Mouse (Mus musculus): ENCODE data around the gene Gm17606. TPM values are rescaled to one million over a fixed set of nuclear protein-coding genes. Genes with fewer than 3 reads are reported as not detected.

Gene Gm17606
- polyA plus RNA-seq, 1 experiment from 2014 or later, result not detected

- no peaks in the 10 kb centered on the region for H3K9me3 ChIP-seq (replicated peaks; ENCODE audit: control insufficient read depth, low read length)
- H3K4me3 ChIP-seq (ENCODE audit: low read length), result peak overlapping the region; percentile 87
- H3K36me3 ChIP-seq (ENCODE audit: control insufficient read depth, insufficient read depth), result peaks cover 22% of the 10 kb centered on the region
- peak overlapping the region; percentile 86 for H3K9ac ChIP-seq (ENCODE audit: low read length)
- ATAC-seq (replicated peaks; ENCODE audit: extremely low read depth, insufficient read depth, low FRiP score), result peak; percentile 30
- no peaks in the 10 kb centered on the region for H3K27me3 ChIP-seq (ENCODE audit: control insufficient read depth, insufficient read depth, low read length)
- H3K4me2 ChIP-seq (ENCODE audit: low read depth, low read length), result peak overlapping the region; percentile 90
- peak overlapping the region; percentile 68 for H3K27ac ChIP-seq (ENCODE audit: low read length)
- peaks cover 7% of the 10 kb centered on the region for H3K4me1 ChIP-seq (ENCODE audit: control insufficient read depth, insufficient read depth, low read length)
- 2% methylated on average over 38 of the region's 38 CpGs for WGBS
Measured at GRCm38 (mm10) chr14:54617152-54617896, 23.4 kb upstream of the Gm17606 start.

GRCm38 (mm10) chr14:54617897-54618365 lies 22.8 kb upstream of the Gm17606 start, which contains the start of gene Psmb5:
Psmb5 (minus strand) TSS chr14:54618022.
- Histone ChIP-seq H3K4me3 (ENCODE audit: low read length) (peak within 1 kb of the TSS; percentile 87), H3K27ac (ENCODE audit: low read length) (peak within 1 kb of the TSS; percentile 68), H3K4me2 (ENCODE audit: low read depth, low read length) (peak within 1 kb of the TSS; percentile 90), H3K9me3 (replicated peaks; ENCODE audit: control insufficient read depth, low read length) (no peaks in the 10 kb centered on the region), H3K4me1 (ENCODE audit: control insufficient read depth, insufficient read depth, low read length) (peaks cover 7% of the 10 kb centered on the region), H3K36me3 (ENCODE audit: control insufficient read depth, insufficient read depth) (peaks cover 17% of the 10 kb centered on the region), H3K27me3 (ENCODE audit: control insufficient read depth, insufficient read depth, low read length) (no peaks in the 10 kb centered on the region), H3K9ac (ENCODE audit: low read length) (peak within 1 kb of the TSS; percentile 86)
- peak; percentile 81 for ATAC-seq (replicated peaks; ENCODE audit: extremely low read depth, insufficient read depth, low FRiP score)
- under 1% methylated on average over 25 of the region's 25 CpGs for WGBS

GRCm38 (mm10) chr14:54621133-54621532 lies 19.6 kb upstream of the Gm17606 start, which contains the start of gene Psmb11:
Psmb11 (plus strand) TSS chr14:54621433.
- no peak within 1 kb of the TSS for H3K4me2 ChIP-seq (ENCODE audit: low read depth, low read length)
- H3K9ac ChIP-seq (ENCODE audit: low read length), result no peak within 1 kb of the TSS
- H3K4me1 ChIP-seq (ENCODE audit: control insufficient read depth, insufficient read depth, low read length), result peaks cover 7% of the 10 kb centered on the region
- no peak for ATAC-seq (replicated peaks; ENCODE audit: extremely low read depth, insufficient read depth, low FRiP score)
- H3K9me3 ChIP-seq (replicated peaks; ENCODE audit: control insufficient read depth, low read length), result no peaks in the 10 kb centered on the region
- H3K27me3 ChIP-seq (ENCODE audit: control insufficient read depth, insufficient read depth, low read length), result no peaks in the 10 kb centered on the region
- H3K4me3 ChIP-seq (ENCODE audit: low read length), result no peak within 1 kb of the TSS
- WGBS, result 76% methylated on average over 1 of the region's 1 CpGs
- H3K36me3 ChIP-seq (ENCODE audit: control insufficient read depth, insufficient read depth), result peaks cover 2% of the 10 kb centered on the region; the same call in 1 of the 2 replicates
- no peak within 1 kb of the TSS for H3K27ac ChIP-seq (ENCODE audit: low read length)

- ATAC-seq (replicated peaks; ENCODE audit: extremely low read depth, insufficient read depth, low FRiP score), result no peak
- 77% methylated on average over 6 of the region's 6 CpGs for WGBS
Measured at GRCm38 (mm10) chr14:54623334-54623733, 17.4 kb upstream of the Gm17606 start.

GRCm38 (mm10) chr14:54624976-54625375 lies 15.8 kb upstream of the Gm17606 start:
- peak; percentile 32; the same call in 1 of the 2 replicates for ATAC-seq (replicated peaks; ENCODE audit: extremely low read depth, insufficient read depth, low FRiP score)
- WGBS, result 73% methylated on average over 10 of the region's 10 CpGs
- H3K4me2 ChIP-seq (ENCODE audit: low read depth, low read length), result no peak overlapping the region

More at GRCm38 (mm10) chr14:54623334-54623733, 17.4 kb upstream of the Gm17606 start:
- no peaks in the 10 kb centered on the region for H3K27me3 ChIP-seq (ENCODE audit: control insufficient read depth, insufficient read depth, low read length)
- no peaks in the 10 kb centered on the region for H3K9me3 ChIP-seq (replicated peaks; ENCODE audit: control insufficient read depth, low read length)
- no peak overlapping the region for H3K4me3 ChIP-seq (ENCODE audit: low read length)
- H3K4me1 ChIP-seq (ENCODE audit: control insufficient read depth, insufficient read depth, low read length), result no peaks in the 10 kb centered on the region
- no peak overlapping the region for H3K27ac ChIP-seq (ENCODE audit: low read length)
- no peak overlapping the region for H3K4me2 ChIP-seq (ENCODE audit: low read depth, low read length)
- no peak overlapping the region for H3K9ac ChIP-seq (ENCODE audit: low read length)
- H3K36me3 ChIP-seq (ENCODE audit: control insufficient read depth, insufficient read depth), result no peaks in the 10 kb centered on the region

GRCm38 (mm10) chr14:54628103-54628502 lies 12.6 kb upstream of the Gm17606 start:
- no peak overlapping the region for H3K27ac ChIP-seq (ENCODE audit: low read length)
- no peak overlapping the region for H3K4me3 ChIP-seq (ENCODE audit: low read length)
- H3K9me3 ChIP-seq (replicated peaks; ENCODE audit: control insufficient read depth, low read length), result no peaks in the 10 kb centered on the region
- H3K4me2 ChIP-seq (ENCODE audit: low read depth, low read length), result no peak overlapping the region
- no peak overlapping the region for H3K9ac ChIP-seq (ENCODE audit: low read length)
- peaks cover 13% of the 10 kb centered on the region for H3K36me3 ChIP-seq (ENCODE audit: control insufficient read depth, insufficient read depth)
- no peak for ATAC-seq (replicated peaks; ENCODE audit: extremely low read depth, insufficient read depth, low FRiP score)
- 59% methylated on average over 5 of the region's 5 CpGs for WGBS
- H3K4me1 ChIP-seq (ENCODE audit: control insufficient read depth, insufficient read depth, low read length), result no peaks in the 10 kb centered on the region
- no peaks in the 10 kb centered on the region for H3K27me3 ChIP-seq (ENCODE audit: control insufficient read depth, insufficient read depth, low read length)

More at GRCm38 (mm10) chr14:54624976-54625375, 15.8 kb upstream of the Gm17606 start:
- Histone ChIP-seq H3K36me3 (ENCODE audit: control insufficient read depth, insufficient read depth) (no peaks in the 10 kb centered on the region), H3K27me3 (ENCODE audit: control insufficient read depth, insufficient read depth, low read length) (no peaks in the 10 kb centered on the region), H3K4me3 (ENCODE audit: low read length) (no peak overlapping the region), H3K9ac (ENCODE audit: low read length) (no peak overlapping the region), H3K27ac (ENCODE audit: low read length) (no peak overlapping the region), H3K4me1 (ENCODE audit: control insufficient read depth, insufficient read depth, low read length) (no peaks in the 10 kb centered on the region), H3K9me3 (replicated peaks; ENCODE audit: control insufficient read depth, low read length) (no peaks in the 10 kb centered on the region)

GRCm38 (mm10) chr14:54629797-54630196 lies 11.0 kb upstream of the Gm17606 start:
- no peak overlapping the region for H3K27ac ChIP-seq (ENCODE audit: low read length)
- H3K9ac ChIP-seq (ENCODE audit: low read length), result no peak overlapping the region
- H3K9me3 ChIP-seq (replicated peaks; ENCODE audit: control insufficient read depth, low read length), result no peaks in the 10 kb centered on the region
- WGBS, result 77% methylated on average over 2 of the region's 2 CpGs
- H3K4me2 ChIP-seq (ENCODE audit: low read depth, low read length), result no peak overlapping the region
- H3K27me3 ChIP-seq (ENCODE audit: control insufficient read depth, insufficient read depth, low read length), result no peaks in the 10 kb centered on the region
- no peak overlapping the region for H3K4me3 ChIP-seq (ENCODE audit: low read length)
- H3K4me1 ChIP-seq (ENCODE audit: control insufficient read depth, insufficient read depth, low read length), result no peaks in the 10 kb centered on the region
- H3K36me3 ChIP-seq (ENCODE audit: control insufficient read depth, insufficient read depth), result peaks cover 15% of the 10 kb centered on the region
- no peak for ATAC-seq (replicated peaks; ENCODE audit: extremely low read depth, insufficient read depth, low FRiP score)

- 83% methylated on average over 11 of the region's 11 CpGs for WGBS
- Histone ChIP-seq H3K4me3 (ENCODE audit: low read length) (no peak overlapping the region), H3K9me3 (replicated peaks; ENCODE audit: control insufficient read depth, low read length) (no peaks in the 10 kb centered on the region), H3K27me3 (ENCODE audit: control insufficient read depth, insufficient read depth, low read length) (no peaks in the 10 kb centered on the region), H3K4me2 (ENCODE audit: low read depth, low read length) (no peak overlapping the region), H3K36me3 (ENCODE audit: control insufficient read depth, insufficient read depth) (peaks cover 15% of the 10 kb centered on the region), H3K4me1 (ENCODE audit: control insufficient read depth, insufficient read depth, low read length) (no peaks in the 10 kb centered on the region), H3K27ac (ENCODE audit: low read length) (no peak overlapping the region), H3K9ac (ENCODE audit: low read length) (no peak overlapping the region)
- no peak for ATAC-seq (replicated peaks; ENCODE audit: extremely low read depth, insufficient read depth, low FRiP score)
Measured at GRCm38 (mm10) chr14:54630583-54631239, 10.0 kb upstream of the Gm17606 start.

GRCm38 (mm10) chr14:54631240-54631599 lies 9.5 kb upstream of the Gm17606 start:
- no peaks in the 10 kb centered on the region for H3K4me1 ChIP-seq (ENCODE audit: control insufficient read depth, insufficient read depth, low read length)
- H3K9ac ChIP-seq (ENCODE audit: low read length), result no peak overlapping the region
- no peaks in the 10 kb centered on the region for H3K27me3 ChIP-seq (ENCODE audit: control insufficient read depth, insufficient read depth, low read length)
- peaks cover 15% of the 10 kb centered on the region for H3K36me3 ChIP-seq (ENCODE audit: control insufficient read depth, insufficient read depth)
- H3K27ac ChIP-seq (ENCODE audit: low read length), result no peak overlapping the region
- no peaks in the 10 kb centered on the region for H3K9me3 ChIP-seq (replicated peaks; ENCODE audit: control insufficient read depth, low read length)
- WGBS, result 77% methylated on average over 4 of the region's 4 CpGs
- H3K4me2 ChIP-seq (ENCODE audit: low read depth, low read length), result no peak overlapping the region
- ATAC-seq (replicated peaks; ENCODE audit: extremely low read depth, insufficient read depth, low FRiP score), result no peak
- H3K4me3 ChIP-seq (ENCODE audit: low read length), result no peak overlapping the region

Data from heart, embryonic 16.5 days (tissue).